Mouse (Mus musculus) retina, embryonic 14.5 days (tissue): ENCODE measurements around the gene Slc4a1.

Source experiments
- DNase-seq: peaks from one replicate; pipeline ENCODE4 v3.0.0-alpha.2; 2015; ENCODE audit warnings: low spot score

The Slc4a1 gene

DNA sequence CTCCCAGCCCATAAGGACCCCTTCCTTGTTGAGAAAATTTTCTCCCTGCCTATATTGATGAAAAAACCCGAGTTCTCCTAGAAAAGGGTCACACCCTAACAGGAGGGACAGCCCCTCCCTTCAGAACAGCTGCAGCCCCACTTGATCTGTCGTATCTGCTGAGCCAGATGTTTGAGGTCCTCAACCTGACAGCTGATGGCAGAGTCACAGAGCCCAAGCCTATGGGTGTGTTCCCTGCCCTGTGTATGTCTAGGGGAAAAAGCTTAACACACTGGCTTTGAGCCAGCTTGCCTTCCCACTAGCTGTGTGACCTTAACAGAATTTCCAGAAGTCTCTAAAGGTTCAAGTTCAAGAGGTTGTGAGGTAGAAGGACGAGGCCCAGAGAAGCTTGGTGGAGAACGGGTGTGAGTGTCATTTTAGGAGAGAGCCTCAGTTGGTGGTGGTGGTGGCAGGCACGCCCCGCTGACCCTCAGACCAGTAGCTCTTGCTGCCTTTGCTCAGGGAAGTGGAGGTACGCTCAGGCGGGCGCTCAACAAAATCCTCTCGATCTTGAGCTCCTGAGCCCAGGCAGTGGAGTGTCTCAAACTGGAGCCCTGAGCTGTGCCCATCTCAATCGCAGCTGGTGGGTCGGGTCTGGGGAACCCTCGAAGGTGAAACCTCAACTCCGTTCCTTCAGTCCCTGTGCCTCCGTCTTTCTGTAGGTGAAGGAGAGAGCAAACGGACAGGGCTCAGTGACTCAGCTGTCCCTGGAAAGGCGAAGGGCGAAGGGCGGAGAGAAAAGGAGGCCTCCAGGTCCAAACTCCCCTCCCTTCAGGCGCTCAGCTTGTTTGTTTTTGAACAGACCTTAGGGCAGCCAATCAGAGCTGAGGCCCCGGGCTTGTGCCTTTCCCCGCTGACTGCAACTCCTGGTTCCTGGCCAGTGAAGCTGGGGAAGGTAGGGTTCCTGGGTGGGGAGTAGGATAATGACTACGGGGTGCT lies 9.5 kb upstream of the Slc4a1 start:
- DNase-seq: peak; percentile 53

DNA sequence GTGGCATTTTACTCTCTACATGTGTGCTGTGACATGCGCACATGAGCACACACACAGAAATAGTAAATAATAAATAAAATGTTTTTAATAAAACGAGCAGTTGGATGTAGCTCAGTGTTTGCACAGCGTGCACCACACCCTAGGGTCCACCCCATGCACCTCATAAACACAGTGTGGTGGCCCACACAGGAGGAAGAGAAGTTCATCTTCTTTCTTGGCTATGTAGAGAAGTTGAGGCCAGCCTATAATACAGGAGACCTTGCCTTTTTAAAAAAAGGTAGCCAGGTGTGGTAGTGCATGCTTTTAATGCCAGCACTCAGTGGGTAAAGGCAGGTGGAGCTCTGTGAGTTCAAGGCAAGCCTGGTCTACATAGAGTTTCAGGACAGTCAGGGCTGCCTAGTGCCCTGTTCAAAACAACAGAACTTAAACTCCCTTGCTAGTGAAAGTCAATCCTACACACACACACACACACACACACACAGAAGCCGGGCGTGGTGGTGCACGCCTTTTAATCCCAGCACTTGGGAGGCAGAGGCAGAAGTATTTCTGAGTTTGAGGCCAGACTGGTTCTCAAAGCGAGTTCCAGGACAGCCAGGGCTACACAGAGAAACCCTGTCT lies 8.2 kb upstream of the Slc4a1 start:
- DNase-seq: no peak

DNA sequence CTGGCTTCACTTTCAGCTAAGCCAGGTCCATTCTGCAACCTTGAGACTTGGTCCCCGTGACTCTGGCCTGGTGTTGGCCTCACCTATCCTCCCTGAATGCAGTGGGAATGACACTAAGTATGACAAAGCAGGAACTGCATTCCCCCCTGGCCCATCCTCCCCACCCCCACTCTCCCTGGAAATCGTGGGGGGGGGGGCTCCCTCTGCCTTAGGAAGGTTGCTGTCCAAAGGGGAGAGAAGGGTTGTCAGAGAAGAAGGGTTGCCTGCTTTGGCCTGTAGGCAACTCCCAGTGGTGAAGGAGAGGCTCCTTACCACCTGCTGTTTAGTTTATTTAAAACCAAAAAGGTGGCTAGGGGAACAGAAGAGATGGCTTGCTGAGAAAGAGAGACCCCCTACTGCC lies 7.6 kb upstream of the Slc4a1 start:
- DNase-seq: no peak

DNA sequence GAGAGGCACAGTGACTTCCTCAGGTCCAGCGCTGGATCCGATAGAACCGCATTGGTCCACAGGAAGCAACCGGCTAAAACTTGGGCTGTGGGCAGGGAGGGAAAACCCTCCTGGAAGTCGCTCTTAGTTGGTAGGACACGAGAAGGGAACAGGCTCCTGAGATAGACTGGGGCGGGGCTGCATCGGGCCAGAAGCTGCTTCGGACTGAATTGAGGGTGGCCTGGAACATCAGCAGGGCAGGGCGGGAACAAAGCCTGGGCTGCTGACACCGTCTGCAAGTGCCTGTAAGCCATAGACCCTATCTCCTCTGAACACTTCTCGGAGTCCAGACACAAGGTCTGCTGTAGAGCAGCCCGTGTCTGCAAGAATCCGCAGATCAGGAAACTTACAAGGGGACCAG lies 6.9 kb upstream of the Slc4a1 start:
- DNase-seq: no peak

DNA sequence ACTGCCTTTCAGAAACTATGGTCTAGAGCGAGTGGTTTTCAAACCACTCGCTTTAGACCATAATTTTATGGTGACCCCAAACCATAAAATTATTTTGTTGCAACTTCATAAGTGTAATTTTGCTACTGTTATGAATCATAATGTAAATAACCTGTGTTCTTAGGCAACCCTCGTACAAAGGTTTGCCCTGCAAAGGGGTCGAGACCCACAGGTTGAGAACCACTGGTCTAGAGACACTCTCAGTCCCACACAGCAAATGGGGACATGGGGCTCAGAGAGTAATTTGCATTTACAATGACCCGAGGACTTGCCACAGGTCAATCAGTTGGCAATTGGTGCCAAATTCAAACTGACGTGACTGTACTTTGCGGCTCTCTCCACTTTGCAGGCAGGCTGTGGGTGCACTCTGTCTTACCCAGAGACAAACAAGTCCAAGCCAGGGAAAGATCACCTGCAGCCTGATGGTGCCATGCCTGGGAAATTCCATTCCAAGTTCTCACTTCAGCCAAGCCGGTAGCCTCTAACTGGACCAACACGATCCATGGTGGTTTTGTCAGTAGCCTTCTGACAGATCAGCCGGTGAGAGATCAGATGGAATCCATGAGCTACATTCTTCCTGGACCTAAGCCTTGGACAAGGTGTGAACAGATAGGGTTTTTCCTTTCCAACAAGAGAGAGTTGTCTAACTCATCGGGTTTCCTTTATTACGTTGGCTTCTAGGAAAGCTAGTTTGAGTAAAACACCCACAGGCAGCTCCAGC lies 6.1 kb upstream of the Slc4a1 start:
- DNase-seq: no peak

DNA sequence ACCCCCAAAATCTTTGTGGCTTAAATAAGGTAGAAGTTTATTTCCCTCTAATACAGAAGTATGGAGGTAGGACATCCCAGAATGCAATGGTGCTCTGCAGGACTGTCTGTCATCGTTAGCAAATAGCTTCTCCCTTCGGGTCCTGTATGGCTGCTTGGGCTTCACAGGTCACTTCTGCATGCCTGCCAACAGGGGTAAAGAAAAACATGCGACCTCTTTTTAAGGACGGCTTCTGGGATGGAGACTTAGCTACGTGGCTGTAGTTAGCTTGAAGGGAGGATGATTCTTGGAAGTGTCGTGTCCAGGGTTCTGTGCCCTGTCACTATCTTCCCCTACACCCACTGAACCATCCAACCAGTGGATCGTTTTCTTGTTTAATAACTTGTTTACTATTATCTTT lies 4.3 kb upstream of the Slc4a1 start:
- DNase-seq: no peak

DNA sequence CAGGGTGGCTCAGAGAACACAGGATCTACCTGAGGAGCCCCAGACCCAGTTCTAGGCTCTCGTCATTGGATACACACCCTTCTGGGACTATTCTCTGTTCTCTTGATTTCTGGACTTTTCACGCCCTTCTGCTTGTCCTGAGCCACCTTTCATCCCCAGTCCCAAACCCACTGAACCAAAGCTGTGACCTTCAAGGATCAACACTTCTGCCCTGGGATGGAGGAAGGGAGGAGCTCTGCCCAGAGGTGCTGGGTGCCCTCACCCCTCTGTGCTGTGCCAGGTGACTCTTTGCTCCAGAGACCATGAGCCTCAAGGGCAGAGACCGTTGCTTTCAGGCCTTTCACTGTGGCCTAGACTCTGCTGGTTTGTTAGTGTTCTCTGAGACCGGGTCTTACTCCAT lies 3.3 kb upstream of the Slc4a1 start:
- no peak for DNase-seq

DNA sequence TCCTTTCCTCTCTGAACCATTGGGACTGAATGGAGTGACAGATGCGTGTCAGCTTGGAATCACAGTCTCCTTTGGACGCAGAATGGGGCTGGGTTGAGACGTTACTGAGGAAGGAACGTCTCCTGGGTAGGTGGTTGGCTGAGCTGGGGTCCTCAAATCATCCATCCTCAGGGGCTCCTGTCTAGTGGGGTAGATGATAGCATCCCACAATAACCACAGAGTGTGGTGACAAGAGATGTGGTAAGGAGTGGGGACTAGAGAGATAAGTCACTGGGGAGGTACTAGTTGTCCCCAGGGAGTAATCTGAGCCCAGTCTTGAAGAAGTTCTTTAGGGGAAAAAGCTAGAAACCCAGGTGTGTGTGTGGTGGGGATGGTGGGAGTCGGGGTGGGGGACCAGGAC lies 2.3 kb upstream of the Slc4a1 start:
- DNase-seq: no peak

DNA sequence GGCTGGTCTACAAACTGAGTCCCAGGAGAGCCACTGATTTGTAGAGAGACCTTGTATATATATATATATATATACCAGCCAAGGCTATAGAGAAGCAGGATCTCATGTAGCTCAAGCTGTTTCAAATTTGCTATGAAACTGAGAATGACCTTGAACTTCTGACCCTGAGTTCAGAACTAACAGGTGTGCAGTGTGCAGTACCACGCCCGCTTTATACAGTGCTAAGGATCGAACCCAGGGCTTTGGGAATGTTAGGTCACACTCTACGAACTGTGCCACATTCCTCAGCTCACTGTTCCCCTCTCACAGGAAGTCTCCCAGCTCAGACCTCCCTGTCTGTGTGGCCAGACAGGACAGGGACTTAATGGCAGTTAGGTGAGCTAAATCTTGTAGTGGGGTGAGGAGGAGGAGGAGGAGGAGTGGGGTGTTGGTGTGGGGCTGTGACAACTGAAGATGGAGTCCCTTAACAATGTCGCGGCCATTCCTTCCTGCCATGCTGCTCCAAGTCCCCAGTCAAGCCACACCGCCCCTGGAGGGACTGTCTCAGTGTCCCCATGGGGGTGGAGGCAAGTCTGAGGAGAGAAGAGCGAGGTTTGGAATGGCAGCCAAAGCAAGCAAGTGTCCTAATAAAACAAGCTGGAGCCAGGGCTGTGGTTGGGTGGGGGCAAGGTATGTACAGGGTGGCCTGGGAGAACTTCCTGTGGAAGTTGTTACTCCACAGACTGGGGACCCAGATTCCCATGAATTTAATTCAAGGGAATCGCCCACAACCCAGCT lies 1.7 kb upstream of the Slc4a1 start:
- no peak for DNase-seq

DNA sequence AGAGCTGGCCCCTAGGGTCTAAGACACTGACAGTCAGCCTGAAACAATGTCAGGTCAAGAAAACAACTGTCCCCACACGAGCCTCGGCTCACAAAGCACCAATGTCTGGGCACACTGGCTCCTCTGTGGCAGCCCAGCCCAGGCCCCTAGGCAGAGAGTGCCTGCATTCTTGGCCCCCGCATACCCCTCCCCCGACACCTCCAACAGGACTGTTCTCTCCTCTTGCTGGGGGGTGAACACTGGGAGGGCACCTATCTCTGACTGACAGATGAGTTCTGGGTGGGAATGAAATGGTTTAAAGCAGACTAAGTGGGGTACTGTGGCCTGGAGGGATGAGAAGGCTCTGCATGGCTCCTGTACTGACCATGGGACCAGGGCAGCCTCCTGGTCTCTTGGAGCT lies 304 bp downstream of the Slc4a1 start:
- DNase-seq: no peak

DNA sequence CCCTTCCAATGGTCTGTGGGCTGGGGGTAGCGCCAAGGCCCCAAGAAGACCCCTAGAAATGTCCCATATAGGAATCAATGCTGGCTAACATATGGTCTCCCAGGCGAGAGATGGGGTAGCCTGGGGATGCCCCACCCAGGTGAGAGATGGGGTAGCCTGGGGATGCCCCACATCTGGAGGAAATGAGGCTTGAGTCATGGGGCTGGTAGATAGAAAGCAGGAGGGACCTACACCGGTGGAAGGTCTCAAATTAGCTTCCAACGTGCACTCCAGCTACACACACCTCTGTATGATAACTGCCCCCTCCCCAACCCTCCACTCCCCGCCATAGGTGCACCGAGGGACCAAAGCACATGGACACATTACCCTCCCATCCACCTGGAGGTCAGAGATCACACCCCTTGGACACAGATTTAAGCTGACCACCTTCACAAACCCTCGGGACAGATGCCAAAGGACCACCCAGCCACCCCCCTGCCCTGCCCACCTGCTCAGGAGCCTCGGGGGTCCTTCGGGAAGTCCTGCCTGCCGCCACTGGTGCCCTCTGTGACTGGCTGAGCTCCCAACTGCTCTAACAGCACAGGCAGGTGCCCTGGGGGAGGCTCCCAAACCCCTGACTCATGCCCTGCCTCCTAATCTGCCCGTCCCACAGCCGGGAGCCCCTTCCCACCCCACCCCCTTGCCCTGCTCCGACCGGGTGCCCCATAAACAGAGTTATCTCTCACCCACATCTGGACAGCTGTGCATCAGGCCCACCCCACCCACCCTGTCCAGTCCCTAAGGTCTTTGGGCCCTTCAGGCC lies 1.2 kb downstream of the Slc4a1 start:
- no peak for DNase-seq

DNA sequence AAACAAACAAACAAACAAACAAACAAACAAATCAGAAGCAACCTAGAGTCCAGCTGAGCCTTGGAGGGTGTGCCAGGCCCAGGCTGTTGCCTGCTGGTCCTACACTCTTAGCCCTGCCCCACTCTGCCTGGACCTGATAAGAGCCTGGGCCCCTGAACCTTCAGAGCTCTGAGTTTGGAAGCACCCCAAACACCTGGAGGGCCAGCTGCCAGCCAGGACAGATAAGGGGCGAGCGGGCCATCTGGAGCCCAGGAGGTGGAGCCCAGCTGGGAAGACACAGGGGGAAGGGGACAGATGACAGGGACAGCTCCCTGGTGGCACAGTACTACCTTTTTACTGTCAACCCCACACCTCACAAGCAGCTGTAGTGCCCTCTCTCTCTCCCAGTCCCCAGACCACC lies 2.4 kb downstream of the Slc4a1 start:
- DNase-seq: no peak

DNA sequence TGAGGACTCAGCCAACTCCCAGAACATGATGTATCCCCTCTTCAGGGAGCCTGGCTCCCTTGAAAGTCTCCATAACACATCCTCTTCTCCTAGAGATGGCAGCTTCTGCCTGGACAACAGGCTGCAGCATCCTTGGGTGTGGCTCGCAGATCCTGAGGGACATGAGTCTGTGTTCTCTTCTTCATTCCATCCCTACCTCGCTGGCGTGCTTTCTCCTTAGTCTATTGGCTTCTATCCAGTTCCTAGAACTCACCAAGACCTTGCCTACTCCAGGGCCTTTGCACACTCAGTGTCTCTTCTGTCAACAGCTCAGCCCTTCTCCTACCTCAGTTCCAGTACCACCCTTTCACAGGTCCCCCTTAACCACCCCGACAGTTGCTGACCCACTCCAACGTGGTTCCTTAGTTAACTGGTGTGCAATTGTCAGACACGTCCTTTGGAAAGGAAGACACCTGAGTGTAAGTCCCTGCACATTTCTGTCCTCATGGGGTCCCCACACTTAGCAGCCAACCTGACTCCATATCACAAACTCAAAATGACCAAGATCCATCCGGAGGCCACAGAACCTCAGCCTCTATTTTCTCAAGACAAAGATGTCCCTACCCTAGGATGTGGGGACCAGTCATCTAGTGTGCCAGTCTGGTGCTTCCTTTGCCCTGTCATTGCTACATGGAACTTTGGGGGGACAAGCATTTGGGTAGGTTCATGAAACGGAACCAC lies 4.1 kb downstream of the Slc4a1 start:
- DNase-seq: no peak

DNA sequence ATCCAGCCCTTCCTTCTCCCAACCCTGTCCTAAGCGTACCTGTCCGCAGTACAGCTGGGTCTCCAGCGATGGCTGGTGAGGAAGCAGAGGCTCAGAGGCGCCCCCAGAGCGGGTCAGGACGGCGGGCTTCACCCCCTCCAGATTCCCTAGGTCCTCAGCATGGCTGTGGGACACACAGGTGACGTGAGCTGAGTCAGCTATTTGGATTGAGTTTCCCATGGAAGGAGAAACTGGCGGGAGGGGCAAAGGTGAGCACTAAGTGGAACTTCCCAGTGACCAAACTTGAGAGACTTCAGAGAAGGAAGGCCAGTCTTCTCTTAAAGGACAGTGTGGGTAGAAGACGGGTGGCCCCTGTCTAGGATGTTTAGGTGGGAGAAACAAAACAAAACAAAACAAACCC lies 7.6 kb downstream of the Slc4a1 start:
- no peak for DNase-seq

DNA sequence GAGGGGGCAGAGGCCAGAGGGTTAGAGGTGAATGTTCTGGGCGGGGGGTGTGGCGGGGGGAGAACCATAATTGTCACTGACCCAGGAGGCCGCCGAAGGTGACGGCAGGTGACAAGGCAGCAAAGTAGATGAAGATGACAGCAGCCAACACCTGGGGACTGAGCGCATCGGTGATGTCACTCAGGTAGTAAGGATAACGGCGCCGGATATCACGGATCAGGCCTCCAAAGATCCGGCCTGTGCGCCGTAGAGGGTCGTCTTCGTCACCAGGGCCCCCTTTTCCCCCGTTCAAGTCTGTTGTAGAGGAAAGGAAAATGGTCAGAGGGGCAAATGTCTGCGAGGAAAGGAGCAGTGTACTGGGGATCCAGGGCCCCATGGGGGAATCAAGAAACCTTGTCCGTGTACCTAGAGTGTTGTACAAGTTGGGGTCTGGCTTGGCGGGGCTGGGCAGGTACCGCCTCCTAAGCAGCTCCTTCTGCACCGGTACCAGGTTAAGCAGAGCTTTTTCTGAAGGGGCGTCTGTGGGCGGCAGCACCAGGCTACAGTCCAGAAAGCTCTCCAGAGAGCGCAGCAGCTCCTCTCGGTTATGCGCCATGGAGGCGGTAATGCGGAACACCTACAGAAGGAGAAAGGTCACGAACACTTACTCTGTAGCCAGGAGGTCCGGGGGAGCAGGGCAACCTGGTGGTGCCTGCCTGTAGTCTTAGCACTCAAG lies 9.2 kb downstream of the Slc4a1 start:
- no peak for DNase-seq

DNA sequence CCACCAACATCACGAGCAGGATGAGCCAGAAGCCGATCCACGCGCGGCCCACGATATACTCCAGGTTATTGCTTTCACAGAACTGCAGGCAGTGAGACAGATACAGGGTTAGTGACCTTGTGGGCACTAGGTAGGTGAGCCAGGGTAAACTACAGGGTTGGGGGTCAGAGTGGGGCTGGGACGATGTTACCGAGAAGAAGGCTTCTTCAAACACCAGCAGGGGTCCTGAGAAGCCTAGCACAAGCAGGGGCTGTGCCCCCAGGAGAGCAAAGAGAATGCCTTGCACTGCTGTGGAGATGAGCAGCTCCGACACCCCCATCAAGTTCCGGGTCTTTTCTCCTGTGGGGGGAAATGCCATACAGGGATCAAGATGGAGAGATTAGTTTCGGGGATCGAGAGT lies 9.8 kb downstream of the Slc4a1 start:
- DNase-seq: no peak

DNA sequence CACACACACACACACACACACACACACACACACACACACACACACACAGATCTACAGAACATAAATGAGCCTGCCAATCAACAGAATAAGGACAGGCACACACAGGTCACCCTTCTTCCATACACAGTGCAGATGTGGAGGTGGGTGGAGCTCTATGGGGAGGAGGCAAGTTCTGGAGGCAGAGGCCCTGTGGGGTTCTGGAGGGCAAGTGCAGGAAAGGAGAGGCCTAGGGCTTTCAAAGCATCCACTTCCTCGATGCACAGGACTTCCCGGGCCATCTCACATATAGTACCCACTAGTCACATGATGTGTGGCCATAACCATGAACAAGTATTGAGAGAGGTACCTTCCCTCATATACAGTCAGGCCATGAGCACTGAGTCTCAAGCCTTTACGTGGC lies 10.5 kb downstream of the Slc4a1 start:
- DNase-seq: no peak

DNA sequence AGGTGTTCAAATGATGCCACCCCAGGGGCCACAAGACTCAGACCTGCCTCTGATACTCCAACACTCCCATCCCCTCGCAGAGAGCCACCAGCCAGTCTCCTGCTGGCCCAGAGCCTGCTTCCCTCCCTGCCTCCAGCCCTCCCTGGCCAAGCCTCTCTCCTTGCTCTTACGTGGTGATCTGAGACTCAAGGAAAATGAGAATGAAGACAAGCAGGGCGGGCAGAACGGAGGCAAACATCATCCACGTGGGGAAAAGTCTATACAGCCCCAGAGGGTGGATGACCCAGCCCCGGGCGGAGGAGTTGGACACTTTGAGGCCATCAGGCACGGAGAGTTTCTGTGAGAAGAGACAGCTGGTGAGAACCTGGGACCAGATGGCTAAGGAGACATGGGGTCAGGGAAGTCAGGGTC lies 13.0 kb downstream of the Slc4a1 start:
- DNase-seq: no peak

DNA sequence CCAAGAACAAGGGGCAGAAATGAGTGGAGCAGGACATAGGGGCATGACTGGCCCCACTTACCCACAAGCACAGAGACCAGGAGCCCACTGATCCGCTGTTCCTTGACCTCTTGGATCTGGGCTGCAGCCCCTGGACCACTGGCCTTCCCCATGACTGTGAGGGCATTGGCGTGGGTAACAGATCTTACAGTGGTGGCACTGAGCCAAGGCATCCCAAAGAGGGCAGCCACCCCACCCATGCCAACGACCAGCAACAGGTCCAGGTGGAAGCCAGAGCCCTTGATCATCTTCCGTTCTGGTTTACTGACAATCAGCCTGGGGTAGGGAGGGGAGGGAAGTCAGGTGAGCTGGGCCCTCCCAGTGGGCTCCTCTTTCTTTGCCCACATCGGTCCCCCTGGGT lies 13.6 kb downstream of the Slc4a1 start:
- DNase-seq: no peak

DNA sequence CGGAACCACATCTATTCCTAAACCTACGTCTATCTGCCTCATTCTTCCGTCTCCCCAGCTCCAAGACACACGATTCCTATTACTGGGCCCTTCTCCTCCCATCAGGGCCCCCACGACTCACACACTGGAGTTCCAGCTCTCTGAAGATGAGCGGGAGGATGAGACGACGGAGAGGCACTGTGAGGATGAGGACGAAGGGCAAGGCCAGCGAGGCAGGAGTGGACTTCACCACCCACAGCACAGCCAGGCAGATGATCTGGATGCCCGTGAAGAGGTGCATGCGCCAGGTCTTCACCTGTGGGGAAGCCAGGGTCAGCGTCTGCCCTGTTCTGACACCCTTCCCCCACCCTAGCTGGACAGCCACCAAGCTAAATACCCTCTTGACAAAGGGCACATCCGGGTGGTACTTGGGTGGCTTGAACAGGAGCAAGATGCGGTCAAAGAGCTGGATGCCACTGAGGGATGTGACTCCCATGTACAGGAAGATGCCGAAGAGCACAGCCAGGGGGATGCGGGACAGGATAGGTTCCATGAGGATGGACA lies 15.0 kb downstream of the Slc4a1 start:
- no peak for DNase-seq
